Mouse (Mus musculus) layer of hippocampus, postnatal 10 days (tissue): ENCODE results near the gene Cdkn2a. TPM values are rescaled to one million over a fixed set of nuclear protein-coding genes. Genes with fewer than 3 reads are reported as not detected.

ENCODE experiments used
- DNase-seq, 2 experiments: peaks; one replicate each; pipeline ENCODE4 v3.0.0; 2021; ENCODE audit warnings: low spot score in 2 of 2
- total RNA-seq, 2 experiments: library from RNA; stranded (reverse); gene quantifications; 2 replicates each; pipeline ENCODE4 v1.2.3; 2021

The Cdkn2a gene
- total RNA-seq, 2 experiments from 2014 or later, result 0.65 to 0.85 TPM

DNA sequence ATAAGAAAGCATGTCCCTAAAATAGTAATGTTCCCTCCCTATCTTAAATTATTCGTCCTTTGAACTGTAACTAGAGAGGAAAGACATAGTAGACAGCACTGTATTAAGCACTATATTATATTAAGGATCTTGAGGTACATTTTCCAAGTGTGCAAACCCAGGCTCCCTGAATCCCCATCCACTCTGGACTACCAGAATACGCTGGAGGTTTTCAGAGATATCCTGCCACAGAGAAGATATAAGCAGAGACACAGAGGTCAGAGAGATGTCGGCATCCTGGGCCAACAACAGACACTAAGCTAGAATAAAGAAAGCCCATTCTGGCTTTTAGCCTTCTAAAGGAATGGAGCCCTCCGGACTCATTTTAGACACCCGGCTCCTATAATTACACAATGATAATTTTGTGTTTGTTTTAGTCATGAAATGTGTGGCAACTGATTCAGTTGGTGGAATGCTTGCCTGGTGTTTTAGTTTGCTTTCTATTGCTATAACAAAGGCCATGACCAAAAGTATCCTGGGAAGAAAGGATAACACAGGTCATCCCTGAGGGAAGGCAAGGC is 17.0 kb downstream of the Cdkn2a start:
- DNase-seq, result no peak

DNA sequence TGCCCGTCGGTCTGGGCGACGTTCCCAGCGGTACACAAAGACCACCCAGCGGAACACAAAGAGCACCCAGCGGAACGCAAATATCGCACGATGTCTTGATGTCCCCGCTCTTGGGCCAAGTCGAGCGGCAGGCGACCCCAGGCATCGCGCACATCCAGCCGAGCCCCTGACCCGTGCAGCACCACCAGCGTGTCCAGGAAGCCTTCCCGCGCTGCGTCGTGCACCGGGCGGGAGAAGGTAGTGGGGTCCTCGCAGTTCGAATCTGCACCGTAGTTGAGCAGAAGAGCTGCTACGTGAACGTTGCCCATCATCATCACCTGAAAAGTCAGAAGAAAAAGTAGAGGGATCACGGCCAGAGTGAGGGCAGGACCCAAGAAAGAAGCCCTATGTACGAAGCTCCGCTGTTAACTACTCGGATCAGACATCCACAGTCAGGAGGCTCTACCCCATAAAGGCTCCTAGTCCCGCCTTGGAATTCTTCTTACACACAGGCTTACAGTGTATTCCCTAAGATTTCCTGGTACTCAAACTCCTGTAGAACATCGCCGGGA is 17.7 kb downstream of the Cdkn2a start:
- DNase-seq, result no peak

DNA sequence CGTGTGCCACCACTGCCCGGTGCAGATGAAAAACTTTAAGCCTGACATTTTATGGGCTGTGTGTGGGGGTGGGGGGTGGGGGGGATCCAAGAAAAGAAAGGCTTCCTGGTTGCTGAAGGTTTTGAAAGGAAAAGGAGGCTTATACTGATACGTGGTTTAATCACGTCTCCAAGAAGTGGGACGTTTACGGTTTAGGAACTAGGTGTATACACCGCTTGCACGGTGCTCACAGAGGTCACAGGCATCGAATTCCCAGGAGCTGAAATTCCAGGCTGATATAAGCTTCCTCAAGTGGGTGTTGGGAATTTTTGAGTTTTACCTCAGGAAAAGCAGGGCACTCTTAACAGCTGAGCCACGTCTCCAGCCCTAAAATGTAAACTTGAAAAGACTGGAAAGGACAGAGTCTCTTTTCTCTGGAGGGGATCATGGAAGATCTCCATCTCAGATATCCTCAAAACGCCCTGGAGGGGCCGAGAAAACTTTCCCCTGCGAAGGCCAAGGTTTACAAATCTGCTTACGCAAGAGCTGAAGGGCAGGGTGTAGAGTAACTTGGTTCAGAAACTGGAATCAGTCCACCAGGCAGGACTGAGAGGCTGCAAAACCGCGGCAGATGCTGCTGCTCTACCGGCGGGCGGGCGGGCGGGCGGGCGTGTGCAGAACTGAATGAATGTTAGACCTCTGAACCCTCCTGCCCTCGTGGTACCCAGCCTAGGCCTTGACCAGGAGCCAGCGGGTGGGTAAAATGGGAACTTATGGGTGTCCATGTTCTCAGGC is 18.5 kb downstream of the Cdkn2a start:
- no peak for DNase-seq

GRCm38 (mm10) chr4:89274829-89275548 is 19.5 kb downstream of the Cdkn2a start:
- DNase-seq, result no peak

DNA sequence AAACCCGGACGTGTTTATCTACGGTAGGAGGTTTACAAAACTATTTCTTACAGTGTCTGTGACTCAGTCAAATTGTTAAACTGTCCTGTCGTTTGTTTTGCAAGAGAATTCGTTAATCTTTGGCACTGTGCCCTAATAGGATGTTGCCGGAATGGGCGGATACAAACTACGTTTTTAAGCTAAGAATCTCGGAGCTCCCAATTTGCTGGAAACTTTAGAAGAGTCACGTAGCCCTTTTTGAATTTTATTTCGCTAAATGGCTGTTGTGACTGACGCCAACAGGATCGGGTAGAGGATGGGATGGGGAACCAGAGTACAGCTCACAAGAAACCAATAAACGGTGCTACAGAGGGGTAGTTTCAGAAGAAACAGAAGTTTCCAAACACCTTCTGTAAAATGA is 20.4 kb downstream of the Cdkn2a start:
- no peak for DNase-seq

DNA sequence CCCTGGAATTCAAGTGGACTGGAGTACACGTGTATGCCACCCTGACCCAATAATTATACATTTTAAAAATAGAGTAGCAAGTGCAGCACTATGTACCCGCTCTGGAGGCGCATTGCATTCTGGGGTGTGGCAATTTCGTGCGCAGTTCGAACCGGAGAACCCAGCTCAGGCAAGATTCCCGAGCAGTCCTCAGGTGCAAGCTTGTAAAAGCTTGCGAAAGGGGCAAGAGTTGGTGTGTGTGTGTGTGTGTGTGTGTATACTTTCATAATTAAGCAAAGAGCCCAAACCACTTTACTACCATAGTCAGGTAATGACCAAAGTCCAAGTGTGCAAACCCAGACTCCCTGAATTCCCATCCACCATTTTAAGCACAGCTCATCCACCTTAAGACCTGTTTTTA is 20.9 kb downstream of the Cdkn2a start:
- no peak for DNase-seq

GRCm38 (mm10) chr4:89272961-89273540 is 21.4 kb downstream of the Cdkn2a start:
- DNase-seq, result no peak

- no peak for DNase-seq
Measured at GRCm38 (mm10) chr4:89272101-89272718, 22.2 kb downstream of the Cdkn2a start.

- no peak for DNase-seq
Measured at GRCm38 (mm10) chr4:89257768-89258167, 36.7 kb downstream of the Cdkn2a start.

DNA sequence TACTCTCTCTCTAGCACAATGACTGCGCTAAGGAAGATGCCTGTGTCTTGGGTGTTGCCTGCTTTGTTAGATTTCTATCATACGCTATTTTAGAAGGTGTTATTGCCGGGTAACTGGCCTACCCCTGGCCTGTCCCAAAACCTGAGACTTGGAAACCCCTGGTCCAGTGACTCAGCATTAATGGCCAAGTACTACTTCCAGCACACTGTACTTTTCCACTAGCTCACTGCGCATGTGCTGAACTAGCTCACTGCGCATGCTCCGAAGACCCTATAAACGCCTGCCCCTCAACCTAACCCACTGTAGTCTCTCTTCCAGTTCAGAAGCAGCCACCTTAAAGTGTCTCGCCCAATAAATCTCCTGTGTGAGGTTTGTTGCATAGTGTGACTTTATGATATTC is 60.0 kb downstream of the Cdkn2a start:
- no peak for DNase-seq

Other genes starting within 250 kb of the Cdkn2a start
- 10 to 100 TPM; 11.1 to 12.0 TPM for gene Mtap, start 157.5 kb downstream of the Cdkn2a start, total RNA-seq
- gene Cdkn2b, start 16.4 kb upstream of the Cdkn2a start, total RNA-seq, result 1 to 10 TPM; 2.9 to 4.2 TPM